Mouse (Mus musculus) liver, postnatal 0 days (tissue): ENCODE results near the gene Dop1b.

Source experiments
- CTCF ChIP-seq: sonication (generic); IDR thresholded peaks from 2 replicates; pipeline ENCODE4 v1.5.1; 2016; ENCODE audit warnings: antibody characterized with exemption, low read depth
- EP300 ChIP-seq: IDR thresholded peaks from 2 replicates; pipeline ENCODE4 v1.6.1; 2016; ENCODE audit warnings: antibody characterized with exemption, low read depth, mild to moderate bottlenecking

DNA sequence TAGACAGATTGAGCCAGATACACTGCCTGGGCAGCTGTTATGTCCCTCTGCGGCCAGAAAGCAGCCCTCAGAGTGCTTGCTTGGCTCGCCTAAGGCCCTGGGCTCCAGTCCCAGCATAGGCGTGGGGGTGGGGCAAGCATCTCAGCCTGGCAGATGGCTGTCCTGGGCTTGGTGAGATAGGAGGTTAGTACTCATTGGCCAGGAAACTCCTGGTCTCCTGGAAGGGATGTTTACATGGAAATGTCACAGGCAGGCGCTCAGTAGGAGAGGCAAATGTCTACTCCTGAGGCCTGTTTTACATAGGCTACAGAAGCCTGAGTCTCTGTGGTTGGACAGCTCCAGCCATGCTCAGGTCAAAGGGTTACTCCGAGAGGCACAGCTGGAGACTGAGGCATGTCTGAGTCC, 5.6 kb downstream of the Dop1b start:
- peak; percentile 41; the same call in 1 of the 2 replicates for TF ChIP-seq EP300
- TF ChIP-seq CTCF, result no peak
